Mouse (Mus musculus) layer of hippocampus, postnatal 25 days (tissue): ENCODE measurements around the gene Timd4. TPM values are rescaled to one million over a fixed set of nuclear protein-coding genes. Genes with fewer than 3 reads are reported as not detected.

Experiments used
- DNase-seq, 2 experiments: peaks; one replicate each; pipeline ENCODE4 v3.0.0; 2022; ENCODE audit warnings: mixed read lengths in 2 of 2, low spot score in 1 of 2; ENCODE audit errors: extremely low spot score in 1 of 2
- total RNA-seq, 2 experiments: library from RNA; stranded (reverse); gene quantifications; 2 replicates each; pipeline ENCODE4 v1.2.3; 2021

The Timd4 gene
- total RNA-seq: under 1 TPM in 1 of 2 experiments, not detected in 1; 0.12 TPM

DNA sequence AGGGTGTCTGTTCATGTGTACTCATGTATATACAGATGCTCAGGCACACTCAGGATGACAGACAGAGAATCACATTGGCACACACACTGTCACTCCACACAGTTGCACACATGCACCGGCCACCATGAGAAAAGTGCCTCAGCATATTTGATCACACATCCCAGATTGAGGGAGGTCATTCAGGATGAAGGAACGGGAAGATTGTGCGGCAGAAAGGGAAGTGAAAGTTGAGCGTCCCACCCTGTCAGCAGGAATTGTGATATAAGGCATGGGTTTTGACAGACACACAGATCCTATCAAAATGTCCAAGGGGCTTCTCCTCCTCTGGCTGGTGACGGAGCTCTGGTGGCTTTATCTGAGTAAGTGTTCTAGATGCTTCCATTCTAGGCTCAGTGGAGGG, at the start of gene Timd4:
Timd4 (plus strand) TSS at position 290 of the 400 bp plus-strand sequence.
- no peak for DNase-seq

DNA sequence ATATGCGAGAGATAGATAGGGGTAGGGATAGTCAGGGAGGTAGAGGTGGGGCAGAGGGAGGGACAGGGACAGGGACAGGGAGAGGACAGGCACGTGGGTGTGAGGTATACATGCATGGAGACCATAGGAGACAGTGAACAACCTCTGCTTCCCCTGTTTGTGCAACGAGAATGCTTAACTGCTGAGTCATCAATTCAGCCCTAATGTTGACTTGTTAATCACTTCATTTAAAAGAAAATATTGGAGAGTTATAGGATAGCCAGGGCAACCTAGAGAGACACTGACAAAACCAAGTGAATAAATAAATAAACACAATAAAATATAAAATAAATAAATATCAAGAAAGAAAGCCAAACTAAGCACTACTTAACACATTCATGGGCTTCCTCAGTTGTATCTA, 33.7 kb upstream of the Timd4 start:
- no peak for DNase-seq

DNA sequence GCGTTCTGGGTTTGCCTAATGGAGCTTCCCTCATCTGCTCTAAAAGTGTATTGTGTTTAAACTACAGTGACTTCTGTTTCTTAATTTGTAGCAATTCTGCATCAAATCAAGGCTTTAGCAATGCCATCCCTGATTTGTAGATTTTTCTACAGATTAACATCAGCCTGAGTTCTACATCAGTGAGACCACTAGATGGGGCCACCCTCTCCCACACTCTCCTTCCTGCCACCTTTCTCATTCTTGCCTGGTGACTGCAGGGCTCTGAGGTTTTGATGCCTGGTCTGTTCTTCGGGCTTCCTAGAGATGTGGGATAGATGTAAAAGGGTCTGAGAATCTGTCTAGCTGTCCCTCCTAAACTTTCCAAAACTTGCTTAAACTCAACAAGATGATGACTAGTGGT, 30.8 kb upstream of the Timd4 start:
- DNase-seq: no peak

DNA sequence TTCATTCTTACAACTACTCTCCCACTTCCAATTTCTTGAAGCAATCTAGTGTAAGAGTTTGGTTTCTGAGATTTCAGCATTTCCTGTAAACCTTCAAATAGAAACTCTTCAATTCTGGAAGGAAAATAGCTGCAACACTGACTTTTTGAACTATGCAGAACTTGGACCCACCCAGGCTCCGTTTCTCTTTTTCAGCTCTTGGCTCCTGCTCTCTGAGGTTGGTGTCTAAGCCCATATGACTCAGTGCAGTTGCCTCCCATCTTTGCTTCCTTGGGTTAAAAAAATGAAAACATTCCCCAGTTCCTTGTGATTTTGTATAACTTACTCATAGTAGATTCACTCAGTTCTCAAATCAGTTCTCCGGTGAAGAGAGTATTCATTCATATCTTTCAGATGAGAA, 6.2 kb upstream of the Timd4 start:
- DNase-seq: no peak

DNA sequence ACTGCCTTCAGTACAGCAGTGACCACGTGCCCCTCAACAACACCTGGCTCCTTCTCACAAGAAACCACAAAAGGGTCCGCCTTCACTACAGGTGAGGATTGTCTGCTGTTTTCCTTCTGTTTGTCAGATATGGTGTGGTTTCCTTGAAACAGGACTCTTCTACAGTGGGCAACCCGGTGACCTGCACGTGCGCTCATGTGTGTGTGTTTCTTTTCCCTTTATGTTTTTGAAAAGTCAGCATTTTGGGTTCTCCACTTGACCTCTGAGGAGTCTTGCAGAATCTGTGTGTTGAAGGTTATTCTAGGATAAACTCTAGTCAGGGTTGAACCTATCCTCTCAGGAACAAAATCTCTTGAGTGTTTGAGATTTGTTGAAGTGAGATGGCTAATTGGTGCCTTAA, 7.1 kb downstream of the Timd4 start:
- no peak for DNase-seq

GRCm38 (mm10) chr11:46819930-46820329, 9.3 kb downstream of the Timd4 start:
- no peak for DNase-seq

GRCm38 (mm10) chr11:46830348-46830747, 19.7 kb downstream of the Timd4 start:
- no peak for DNase-seq

GRCm38 (mm10) chr11:46835080-46835479, 24.5 kb downstream of the Timd4 start:
- no peak for DNase-seq

DNA sequence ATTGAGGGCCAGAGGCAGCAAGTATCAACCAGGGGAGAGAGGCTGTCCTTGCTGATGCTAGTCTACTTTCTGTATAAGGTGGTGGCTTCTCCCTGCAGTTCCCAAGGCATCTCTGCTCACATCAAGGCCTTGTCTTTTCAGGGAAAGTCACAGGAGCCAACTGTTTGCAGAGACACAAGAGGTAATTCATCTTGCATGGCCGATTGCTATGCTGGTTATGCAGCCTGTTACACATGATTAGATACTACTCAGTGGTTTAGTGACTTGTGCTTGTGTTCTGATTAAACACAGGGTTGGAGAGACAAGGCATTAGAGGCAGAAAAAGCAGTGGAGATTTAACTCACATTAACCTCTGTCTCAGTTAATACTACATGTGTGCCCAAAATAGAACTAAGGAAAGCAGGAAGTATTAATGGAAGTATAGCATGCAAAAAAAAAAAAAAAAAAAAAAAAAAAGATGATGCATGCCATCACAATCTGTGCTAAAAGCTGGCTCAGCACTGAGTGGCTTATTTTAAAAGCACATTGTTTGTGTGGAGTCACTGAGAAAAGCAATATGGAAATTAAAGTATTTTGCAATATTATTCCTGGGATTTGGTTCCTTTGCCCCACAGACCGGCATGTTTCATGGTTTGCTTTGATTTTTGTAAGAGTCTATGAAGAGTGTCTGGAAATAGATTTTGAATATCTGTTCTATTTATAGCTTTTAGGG, 31.6 kb downstream of the Timd4 start:
- no peak for DNase-seq

DNA sequence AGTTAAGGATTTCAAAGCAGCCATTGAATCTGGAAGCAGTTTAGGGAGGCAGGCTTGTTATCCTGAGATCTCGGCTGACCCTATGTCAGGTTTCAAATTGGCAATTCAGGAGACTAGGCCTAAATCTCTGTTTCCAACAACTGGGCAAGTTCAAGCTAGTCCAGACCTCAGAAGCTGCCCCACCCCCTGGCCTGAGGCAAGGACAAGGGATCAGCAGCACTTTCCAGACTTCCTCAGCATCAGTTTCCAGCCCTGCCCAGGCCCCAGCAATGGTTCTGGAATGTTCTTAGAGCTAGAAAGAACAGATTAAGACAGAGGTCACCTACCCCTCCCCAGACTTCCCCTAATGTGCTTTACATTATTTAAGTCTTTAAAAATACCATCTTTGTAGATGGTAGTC, 36.1 kb downstream of the Timd4 start:
- DNase-seq: no peak

DNA sequence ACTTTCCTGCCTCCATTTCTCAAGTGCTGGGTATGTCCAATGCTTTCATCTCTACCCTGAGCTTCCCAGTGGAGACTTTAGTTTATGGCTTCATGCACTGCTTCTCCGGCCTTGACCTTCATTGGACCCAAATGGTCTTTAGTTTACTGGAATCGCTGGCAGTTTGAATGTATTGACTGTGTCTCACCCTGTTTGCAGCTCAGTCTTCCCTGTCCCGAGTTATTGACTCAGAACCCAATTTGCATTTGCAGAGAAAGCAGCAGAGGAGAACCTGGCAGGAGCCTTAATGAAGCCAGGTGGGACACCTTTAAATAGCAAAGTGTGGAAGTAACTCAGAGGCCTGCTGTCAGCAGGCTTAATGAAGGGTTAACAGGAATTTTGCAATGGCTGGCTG, 37.2 kb downstream of the Timd4 start:
- DNase-seq: no peak

DNA sequence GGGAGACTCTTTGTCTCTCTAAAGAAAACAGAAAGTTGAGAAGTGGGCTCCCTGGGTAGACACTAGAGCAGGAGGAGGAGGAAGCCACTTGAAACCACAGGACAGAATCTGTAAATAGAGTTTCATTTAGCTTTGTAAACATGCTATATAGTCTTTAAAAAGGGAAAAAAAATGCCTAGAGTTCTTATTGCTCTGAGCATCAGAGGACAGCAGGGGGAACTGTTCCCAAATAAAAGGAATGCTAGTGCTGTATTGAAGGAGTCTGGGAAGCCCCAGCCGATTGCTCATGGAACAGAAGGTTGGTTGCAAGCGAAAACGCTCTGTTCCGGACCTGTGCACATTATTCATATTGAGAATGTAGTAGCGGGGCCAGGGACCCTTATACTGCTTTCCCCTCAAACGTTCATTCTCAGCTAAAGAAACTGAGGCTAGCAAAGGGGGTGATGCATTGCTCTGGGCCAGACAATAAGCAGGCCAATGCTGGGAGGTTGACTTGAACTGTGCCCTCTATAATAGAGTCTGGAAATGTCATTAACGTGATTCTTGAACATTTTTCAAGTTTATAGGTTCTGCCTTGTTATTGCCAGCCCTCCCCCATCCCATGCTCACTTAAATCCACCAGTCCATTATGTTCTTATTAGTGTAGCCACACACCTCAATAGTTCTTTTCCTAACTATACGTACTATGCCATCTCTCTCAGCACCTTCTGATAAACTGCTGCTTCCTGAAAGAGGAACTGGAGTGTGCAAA, 37.8 kb downstream of the Timd4 start:
- peak in 1 of 2 experiments; percentile 18 for DNase-seq

DNA sequence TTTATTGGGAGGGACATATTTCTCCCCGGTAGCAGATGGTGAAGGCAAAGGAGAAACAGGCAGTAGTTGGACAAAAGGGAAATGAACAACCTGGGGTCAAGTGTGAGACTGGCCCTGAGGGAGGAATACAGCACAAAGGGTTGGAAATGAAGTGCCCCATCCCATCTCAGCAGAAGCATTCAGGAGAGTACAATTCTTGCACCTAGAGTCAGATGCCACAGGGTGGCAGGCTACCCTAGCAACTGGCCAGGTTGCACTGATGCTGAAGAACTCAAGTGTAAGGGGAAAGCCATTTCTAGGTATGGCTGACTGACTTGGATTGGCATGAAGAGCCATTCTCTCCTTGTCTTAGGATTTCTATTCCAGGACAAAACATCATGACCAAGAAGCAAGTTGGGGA, 54.2 kb downstream of the Timd4 start:
- peak in 1 of 2 experiments; percentile 11 for DNase-seq

GRCm38 (mm10) chr11:46868594-46868993, 58.0 kb downstream of the Timd4 start:
- DNase-seq: no peak

DNA sequence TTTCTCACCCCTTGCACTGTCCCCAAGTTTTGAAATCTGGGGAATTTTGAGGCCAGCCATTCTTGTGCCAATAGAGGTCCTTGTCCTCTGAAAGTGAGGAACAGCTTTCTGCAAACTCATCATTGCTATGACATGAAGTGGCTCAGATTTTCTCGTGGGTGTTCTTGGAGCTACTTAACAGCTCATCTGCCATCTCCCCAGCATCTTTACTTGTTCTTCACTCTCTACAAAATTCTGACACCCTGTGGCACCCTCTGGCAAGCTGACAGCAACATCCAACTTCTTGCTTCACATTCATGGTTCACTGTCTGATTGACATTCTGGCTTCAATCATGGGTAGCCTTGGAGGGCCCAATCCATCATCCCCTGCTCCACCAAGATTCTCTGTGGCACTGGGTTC, 65.2 kb downstream of the Timd4 start:
- DNase-seq: no peak

DNA sequence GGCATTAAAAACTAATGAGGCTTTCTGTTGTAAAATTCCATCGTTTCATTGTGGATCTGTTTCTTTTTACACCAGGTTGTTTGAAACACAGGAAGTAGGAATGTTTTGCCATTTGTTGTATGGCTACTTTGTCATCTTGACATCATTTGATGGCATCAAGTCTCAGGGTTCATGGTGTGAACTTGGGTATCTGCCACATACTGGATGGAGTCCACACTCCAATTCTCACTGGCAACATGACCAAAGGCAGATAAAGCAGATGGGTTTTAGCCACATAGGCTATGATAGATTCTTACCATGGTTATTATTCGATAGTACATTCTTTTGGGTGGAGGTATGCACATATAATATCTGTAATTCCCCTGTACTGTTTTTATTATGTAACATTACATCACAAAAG, 71.9 kb downstream of the Timd4 start:
- DNase-seq: no peak

DNA sequence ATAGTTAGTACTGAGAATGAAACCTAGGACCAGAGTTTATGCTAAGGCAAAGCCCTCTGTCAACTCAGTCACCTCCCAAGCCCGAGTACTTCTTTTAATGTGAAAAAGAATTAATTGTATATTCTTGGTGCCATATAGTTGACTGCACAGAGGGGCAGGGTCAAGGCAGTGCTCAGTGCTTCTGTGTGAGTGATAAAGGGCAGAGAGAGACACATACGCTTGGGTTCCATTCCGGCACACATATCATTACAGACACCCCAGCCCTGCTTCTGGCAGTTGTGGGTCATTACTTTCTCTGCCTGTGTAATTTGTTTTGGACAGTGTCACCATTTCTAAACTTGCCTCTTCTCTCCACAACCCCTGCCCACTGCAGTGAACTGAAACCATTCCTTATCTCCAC, 78.5 kb downstream of the Timd4 start:
- DNase-seq: no peak

Other genes with a start within 250 kb of the Timd4 start
- not detected for gene BC053393, start 239.3 kb upstream of the Timd4 start, total RNA-seq
- not detected for gene Dppa1, start 181.5 kb upstream of the Timd4 start, total RNA-seq
- gene Timd2, start 103.7 kb upstream of the Timd4 start, total RNA-seq: not detected
- gene Havcr1, start 75.7 kb upstream of the Timd4 start, total RNA-seq: not detected